Mouse (Mus musculus) gastrocnemius, adult 2 months (tissue): ENCODE results near the gene 4930469K13Rik. TPM values are rescaled to one million over a fixed set of nuclear protein-coding genes. Genes with fewer than 3 reads are reported as not detected.

ENCODE experiments used
- DNase-seq: peaks from one replicate; pipeline ENCODE4 v3.0.0; 2022
- H3K27ac ChIP-seq: fragments of 200-600 bp; 2 replicates; pipeline ENCODE4 v1.8.1; 2022; ENCODE audit warnings: mild to moderate bottlenecking
- H3K4me3 ChIP-seq: fragments of 200-600 bp; 2 replicates; pipeline ENCODE4 v1.8.1; 2022; ENCODE audit warnings: mild to moderate bottlenecking, moderate library complexity
- CTCF ChIP-seq: fragments of 200-600 bp; IDR thresholded peaks from 2 replicates; pipeline ENCODE4 v1.8.1; 2022; ENCODE audit warnings: antibody characterized with exemption, mild to moderate bottlenecking, moderate library complexity
- intact Hi-C: fragments of 180-260 bp; cut with DNase I; formaldehyde crosslinking; loops from one replicate; pipeline ENCODE4 v1.15.1; 2025
- total RNA-seq, 2 experiments: library from RNA; stranded (reverse); gene quantifications; 2 replicates each; pipeline ENCODE4 v1.2.3; 2021

The 4930469K13Rik gene
- total RNA-seq, 2 experiments from 2014 or later, result not detected

- intact Hi-C loops, result no loop called here
- no peak for TF ChIP-seq CTCF
- DNase-seq, result no peak
- Histone ChIP-seq H3K4me3 (peak overlapping the region; percentile 57), H3K27ac (no peak overlapping the region)
These were observed 49.8 kb downstream of the 4930469K13Rik start for GRCm38 (mm10) chr11:34048375-34049124.

- intact Hi-C loops, result no loop called here
- Histone ChIP-seq H3K27ac (peak overlapping the region; percentile 57; the same call in 1 of the 2 replicates), H3K4me3 (peak overlapping the region; percentile 57)
- no peak for DNase-seq
- TF ChIP-seq CTCF, result no peak
These were observed 50.8 kb downstream of the 4930469K13Rik start for GRCm38 (mm10) chr11:34047542-34047937.

DNA sequence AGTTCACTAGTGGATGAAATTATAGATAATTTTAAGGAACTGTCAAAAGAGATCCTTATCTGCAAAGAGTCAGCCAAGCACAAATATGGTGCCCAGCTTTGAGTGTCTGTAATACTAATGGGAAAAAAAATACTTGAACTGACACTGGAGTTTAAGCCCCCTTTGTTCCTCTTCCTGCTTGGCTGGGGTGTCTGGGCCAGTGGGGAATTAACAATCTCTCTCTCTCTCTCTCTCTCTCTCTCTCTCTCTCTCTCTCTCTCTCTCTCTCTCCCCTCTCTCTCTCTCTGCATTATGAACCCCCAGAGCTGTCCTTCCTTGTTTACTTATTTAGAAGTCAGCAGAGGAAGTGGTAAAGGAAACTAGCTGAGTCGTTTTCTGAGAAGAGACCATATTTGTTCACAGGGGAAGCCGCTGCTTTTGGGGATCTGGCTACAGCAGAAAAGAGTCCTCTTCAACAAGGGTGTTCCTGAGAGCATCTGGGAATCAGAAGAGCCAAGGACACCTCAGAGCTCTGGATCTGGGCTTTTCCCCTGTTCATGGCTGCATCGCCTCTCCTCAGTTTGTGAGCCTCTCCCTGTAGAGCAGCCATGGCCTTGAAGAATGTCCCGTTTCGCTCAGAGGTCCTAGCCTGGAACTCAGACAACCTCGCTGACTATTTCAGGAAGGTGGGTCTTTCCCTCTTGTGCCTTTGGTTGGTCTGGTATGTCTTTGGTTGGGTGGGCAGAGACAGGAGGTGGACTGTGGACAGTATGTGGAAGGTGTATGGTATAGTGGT is 51.4 kb downstream of the 4930469K13Rik start, which contains the start of gene Lcp2:
Gene Lcp2 (plus strand): TSS at position 154 of the 775 bp plus-strand sequence.
- no peak for TF ChIP-seq CTCF
- peak within 1 kb of the TSS; percentile 57 for H3K4me3 ChIP-seq
- no peak for DNase-seq
- intact Hi-C loops, result no loop called here
- peak within 1 kb of the TSS; percentile 57; the same call in 1 of the 2 replicates for H3K27ac ChIP-seq

GRCm38 (mm10) chr11:34042808-34043207 is 55.5 kb downstream of the 4930469K13Rik start:
- intact Hi-C loops, result no loop called here
- no peak for TF ChIP-seq CTCF
- H3K27ac ChIP-seq, result no peak overlapping the region
- no peak for DNase-seq
- no peak overlapping the region for H3K4me3 ChIP-seq

DNA sequence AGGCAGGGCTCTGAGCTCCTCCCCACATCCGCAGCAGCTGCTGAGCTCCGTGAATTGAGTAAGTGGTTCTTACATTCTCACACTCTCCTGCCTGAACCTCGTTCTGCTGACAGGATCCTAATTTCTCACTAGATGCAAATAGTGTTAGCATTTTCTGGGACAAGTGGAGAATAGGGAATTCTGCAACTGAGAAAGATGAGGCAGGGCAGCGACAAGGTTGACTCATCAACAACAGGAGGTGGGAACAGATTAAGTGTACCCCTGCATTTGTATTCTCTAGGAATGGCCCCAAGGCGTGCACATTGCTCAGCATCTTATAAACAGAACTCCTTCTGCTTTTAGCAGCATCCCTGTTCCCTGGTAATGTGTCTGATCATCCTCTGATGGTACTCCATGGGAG is 58.3 kb downstream of the 4930469K13Rik start:
- TF ChIP-seq CTCF, result no peak
- intact Hi-C loops, result no loop called here
- Histone ChIP-seq H3K27ac (no peak overlapping the region), H3K4me3 (no peak overlapping the region)
- DNase-seq, result no peak

GRCm38 (mm10) chr11:34035909-34036658 is 62.3 kb downstream of the 4930469K13Rik start:
- intact Hi-C loops, result no loop called here
- no peak overlapping the region for H3K4me3 ChIP-seq
- TF ChIP-seq CTCF, result no peak
- H3K27ac ChIP-seq, result no peak overlapping the region
- DNase-seq, result no peak

- TF ChIP-seq CTCF, result no peak
- intact Hi-C loops, result no loop called here
- Histone ChIP-seq H3K27ac (no peak overlapping the region), H3K4me3 (no peak overlapping the region)
- no peak for DNase-seq
These were observed 63.6 kb downstream of the 4930469K13Rik start for GRCm38 (mm10) chr11:34034794-34035193.

- intact Hi-C loops, result no loop called here
- TF ChIP-seq CTCF, result no peak
- no peak for DNase-seq
- no peak overlapping the region for H3K4me3 ChIP-seq
- H3K27ac ChIP-seq, result no peak overlapping the region
These were observed 64.3 kb downstream of the 4930469K13Rik start for GRCm38 (mm10) chr11:34034008-34034505.

- Histone ChIP-seq H3K27ac (no peak overlapping the region), H3K4me3 (0 out of 2 replicates have a peak overlapping the region, but pooled peaks have one; percentile 29)
- DNase-seq, result peak; percentile 21
- no peak for TF ChIP-seq CTCF
- intact Hi-C loops, result no loop called here
These were observed 67.1 kb downstream of the 4930469K13Rik start for GRCm38 (mm10) chr11:34031015-34031805.

- DNase-seq, result no peak
- TF ChIP-seq CTCF, result no peak
- Histone ChIP-seq H3K4me3 (no peak overlapping the region), H3K27ac (no peak overlapping the region)
- intact Hi-C loops, result no loop called here
These were observed 68.7 kb downstream of the 4930469K13Rik start for GRCm38 (mm10) chr11:34029658-34030057.

DNA sequence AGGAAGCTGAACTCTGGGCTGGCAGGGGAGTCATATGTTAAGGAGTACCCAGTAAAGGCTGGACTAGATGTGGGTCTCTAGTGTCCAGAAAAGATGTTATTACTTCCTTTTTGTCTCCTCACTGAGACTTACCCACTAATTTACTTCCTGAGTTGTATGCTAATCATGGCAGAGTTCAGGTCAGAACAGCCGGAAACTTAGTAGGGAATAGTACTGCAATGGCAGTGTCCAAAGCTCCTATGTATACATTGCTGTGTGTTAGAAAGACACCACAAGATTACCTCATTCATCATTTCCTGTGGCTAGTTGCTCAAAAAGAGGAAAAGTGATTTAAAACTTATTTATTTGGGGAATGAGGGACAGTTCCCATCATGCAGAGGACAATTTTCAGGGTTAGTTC is 73.3 kb downstream of the 4930469K13Rik start:
- no peak for DNase-seq
- intact Hi-C loops, result no loop called here
- Histone ChIP-seq H3K4me3 (no peak overlapping the region), H3K27ac (no peak overlapping the region)
- no peak for TF ChIP-seq CTCF
